Mouse (Mus musculus): Measurements from ENCODE around the gene Rbm8a2. TPM values are rescaled to one million over a fixed set of nuclear protein-coding genes. Genes with fewer than 3 reads are reported as not detected.

Rbm8a2 gene
- polyA plus RNA-seq, 1 experiment = 4.0 TPM

- H3K4me1 ChIP-seq (ENCODE audit: control insufficient read depth, insufficient read depth, low read length) = no peaks in the 10 kb centered on the region
- no peak overlapping the region for H3K4me3 ChIP-seq (ENCODE audit: insufficient read depth, low read length)
- H3K27ac ChIP-seq (ENCODE audit: insufficient read depth, low read length) = no peak overlapping the region
- TF ChIP-seq POLR2A (IDR thresholded peaks at IDR 0.05; ENCODE audit: low read depth, low read length) (no peak), CTCF (IDR thresholded peaks at IDR 0.05; ENCODE audit: borderline replicate concordance, insufficient read depth, low read length) (no peak)
Measured at GRCm38 (mm10) chr1:175997076-175997651, 18.2 kb upstream of the Rbm8a2 start.

- H3K27ac ChIP-seq (ENCODE audit: insufficient read depth, low read length) = no peak overlapping the region
- TF ChIP-seq CTCF (IDR thresholded peaks at IDR 0.05; ENCODE audit: borderline replicate concordance, insufficient read depth, low read length) (no peak), POLR2A (IDR thresholded peaks at IDR 0.05; ENCODE audit: low read depth, low read length) (no peak)
- no peak overlapping the region for H3K4me3 ChIP-seq (ENCODE audit: insufficient read depth, low read length)
- no peaks in the 10 kb centered on the region for H3K4me1 ChIP-seq (ENCODE audit: control insufficient read depth, insufficient read depth, low read length)
Measured at GRCm38 (mm10) chr1:175988912-175989311, 10.0 kb upstream of the Rbm8a2 start.

GRCm38 (mm10) chr1:175988448-175988847 lies 9.5 kb upstream of the Rbm8a2 start:
- Histone ChIP-seq H3K27ac (ENCODE audit: insufficient read depth, low read length) (no peak overlapping the region), H3K4me3 (ENCODE audit: insufficient read depth, low read length) (no peak overlapping the region), H3K4me1 (ENCODE audit: control insufficient read depth, insufficient read depth, low read length) (no peaks in the 10 kb centered on the region)
- TF ChIP-seq POLR2A (IDR thresholded peaks at IDR 0.05; ENCODE audit: low read depth, low read length) (no peak), CTCF (IDR thresholded peaks at IDR 0.05; ENCODE audit: borderline replicate concordance, insufficient read depth, low read length) (no peak)

GRCm38 (mm10) chr1:175970710-175971109 lies 8.2 kb downstream of the Rbm8a2 start:
- Histone ChIP-seq H3K4me1 (ENCODE audit: control insufficient read depth, insufficient read depth, low read length) (no peaks in the 10 kb centered on the region), H3K4me3 (ENCODE audit: insufficient read depth, low read length) (no peak overlapping the region), H3K27ac (ENCODE audit: insufficient read depth, low read length) (no peak overlapping the region)
- TF ChIP-seq CTCF (IDR thresholded peaks at IDR 0.05; ENCODE audit: borderline replicate concordance, insufficient read depth, low read length) (no peak), POLR2A (IDR thresholded peaks at IDR 0.05; ENCODE audit: low read depth, low read length) (no peak)

GRCm38 (mm10) chr1:175967004-175967745 lies 11.7 kb downstream of the Rbm8a2 start:
- H3K4me1 ChIP-seq (ENCODE audit: control insufficient read depth, insufficient read depth, low read length) = no peaks in the 10 kb centered on the region
- no peak overlapping the region for H3K4me3 ChIP-seq (ENCODE audit: insufficient read depth, low read length)
- H3K27ac ChIP-seq (ENCODE audit: insufficient read depth, low read length) = no peak overlapping the region
- TF ChIP-seq POLR2A (IDR thresholded peaks at IDR 0.05; ENCODE audit: low read depth, low read length) (no peak), CTCF (IDR thresholded peaks at IDR 0.05; ENCODE audit: borderline replicate concordance, insufficient read depth, low read length) (no peak)

- no peak for TF ChIP-seq POLR2A (IDR thresholded peaks at IDR 0.05; ENCODE audit: low read depth, low read length)
- no peak for TF ChIP-seq CTCF (IDR thresholded peaks at IDR 0.05; ENCODE audit: borderline replicate concordance, insufficient read depth, low read length)
- H3K4me3 ChIP-seq (ENCODE audit: insufficient read depth, low read length) = no peak overlapping the region
- H3K27ac ChIP-seq (ENCODE audit: insufficient read depth, low read length) = no peak overlapping the region
- no peaks in the 10 kb centered on the region for H3K4me1 ChIP-seq (ENCODE audit: control insufficient read depth, insufficient read depth, low read length)
Measured at GRCm38 (mm10) chr1:175961786-175962185, 17.1 kb downstream of the Rbm8a2 start.

- Histone ChIP-seq H3K27ac (ENCODE audit: insufficient read depth, low read length) (no peak overlapping the region), H3K4me3 (ENCODE audit: insufficient read depth, low read length) (no peak overlapping the region), H3K4me1 (ENCODE audit: control insufficient read depth, insufficient read depth, low read length) (no peaks in the 10 kb centered on the region)
- TF ChIP-seq POLR2A (IDR thresholded peaks at IDR 0.05; ENCODE audit: low read depth, low read length) (no peak), CTCF (IDR thresholded peaks at IDR 0.05; ENCODE audit: borderline replicate concordance, insufficient read depth, low read length) (no peak)
Measured at GRCm38 (mm10) chr1:175950851-175951250, 28.1 kb downstream of the Rbm8a2 start.

GRCm38 (mm10) chr1:175950421-175950820 lies 28.5 kb downstream of the Rbm8a2 start:
- no peaks in the 10 kb centered on the region for H3K4me1 ChIP-seq (ENCODE audit: control insufficient read depth, insufficient read depth, low read length)
- H3K27ac ChIP-seq (ENCODE audit: insufficient read depth, low read length) = no peak overlapping the region
- TF ChIP-seq POLR2A (IDR thresholded peaks at IDR 0.05; ENCODE audit: low read depth, low read length) (no peak), CTCF (IDR thresholded peaks at IDR 0.05; ENCODE audit: borderline replicate concordance, insufficient read depth, low read length) (no peak)
- H3K4me3 ChIP-seq (ENCODE audit: insufficient read depth, low read length) = no peak overlapping the region

- Histone ChIP-seq H3K4me1 (ENCODE audit: control insufficient read depth, insufficient read depth, low read length) (no peaks in the 10 kb centered on the region), H3K27ac (ENCODE audit: insufficient read depth, low read length) (no peak overlapping the region), H3K4me3 (ENCODE audit: insufficient read depth, low read length) (no peak overlapping the region)
- TF ChIP-seq POLR2A (IDR thresholded peaks at IDR 0.05; ENCODE audit: low read depth, low read length) (no peak), CTCF (IDR thresholded peaks at IDR 0.05; ENCODE audit: borderline replicate concordance, insufficient read depth, low read length) (no peak)
Measured at GRCm38 (mm10) chr1:175946718-175947315, 32.1 kb downstream of the Rbm8a2 start.

- Histone ChIP-seq H3K4me1 (ENCODE audit: control insufficient read depth, insufficient read depth, low read length) (no peaks in the 10 kb centered on the region), H3K4me3 (ENCODE audit: insufficient read depth, low read length) (no peak overlapping the region), H3K27ac (ENCODE audit: insufficient read depth, low read length) (no peak overlapping the region)
- TF ChIP-seq CTCF (IDR thresholded peaks at IDR 0.05; ENCODE audit: borderline replicate concordance, insufficient read depth, low read length) = no peak
- TF ChIP-seq POLR2A (IDR thresholded peaks at IDR 0.05; ENCODE audit: low read depth, low read length) = no peak
Measured at GRCm38 (mm10) chr1:175943168-175943567, 35.7 kb downstream of the Rbm8a2 start.

All from embryonic fibroblast, embryonic 13.5 days (primary cell).